Mouse (Mus musculus): Measurements from ENCODE around the gene Abtb2. TPM values are rescaled to one million over a fixed set of nuclear protein-coding genes. Genes with fewer than 3 reads are reported as not detected.
A peak's percentile ranks its signal among the peaks of the same experiment; 100 is the strongest.

The Abtb2 gene
- total RNA-seq, 1 experiment, result 5.5 TPM

DNA sequence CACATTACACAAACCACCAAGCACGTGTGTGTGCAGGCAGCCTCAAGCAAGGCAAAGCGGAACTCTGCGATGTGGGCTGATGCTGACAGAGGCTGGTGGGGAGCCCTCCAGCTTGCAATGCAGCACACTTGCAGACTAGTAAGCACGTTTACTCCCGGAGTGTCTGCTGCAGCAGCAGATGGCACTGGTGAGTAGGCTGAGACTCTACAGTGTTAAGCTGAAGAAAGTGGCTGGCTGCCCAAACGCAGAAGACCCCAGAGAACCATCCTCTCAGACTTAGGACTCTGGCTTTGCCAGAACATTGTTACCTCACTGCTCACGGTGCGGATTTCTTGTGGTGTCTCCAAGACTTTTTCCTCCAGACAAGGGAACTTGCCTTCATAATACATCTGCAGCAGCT is 164.9 kb downstream of the Abtb2 start:
- no peak overlapping the region for H3K27ac ChIP-seq (ENCODE audit: insufficient read depth, low read depth, low read length, poor library complexity, severe bottlenecking)
- TF ChIP-seq ZNF384 (IDR thresholded peaks at IDR 0.05; ENCODE audit: low read depth, low read length), result no peak
- TF ChIP-seq HCFC1 (IDR thresholded peaks at IDR 0.05; ENCODE audit: borderline replicate concordance, insufficient read depth, low read length), result no peak
- TF ChIP-seq ZC3H11A (IDR thresholded peaks at IDR 0.05; ENCODE audit: borderline replicate concordance, low read depth, low read length), result no peak
- in situ Hi-C loops (cut with MboI; ENCODE audit: low sequenced_read_pairs in 2 of 2, unreplicated experiment in 2 of 2), result no loop called here
- no peak overlapping the region for H3K4me3 ChIP-seq (ENCODE audit: insufficient read depth in 1 of 2, low read depth in 1 of 2, low read length in 2 of 2, poor library complexity in 1 of 2, severe bottlenecking in 1 of 2)
- H3K9ac ChIP-seq (ENCODE audit: insufficient read depth, low read depth, low read length, poor library complexity, severe bottlenecking), result no peak overlapping the region
- DNase-seq (ENCODE audit: low read depth, low spot score), result no peak
- 0 out of 4 replicates have a peak, but pooled peaks cover 1 to 5% of the 10 kb centered on the region in 2 experiments for H3K4me1 ChIP-seq (ENCODE audit: control insufficient read depth in 2 of 2, insufficient read depth in 2 of 2, low read length in 2 of 2, poor library complexity in 1 of 2)
- peaks cover 86% of the 10 kb centered on the region for H3K36me3 ChIP-seq (ENCODE audit: control insufficient read depth, insufficient read depth, low read length, poor library complexity, severe bottlenecking)
- H3K9me3 ChIP-seq (ENCODE audit: control insufficient read depth, insufficient read depth, low read depth, low read length), result no peaks in the 10 kb centered on the region

DNA sequence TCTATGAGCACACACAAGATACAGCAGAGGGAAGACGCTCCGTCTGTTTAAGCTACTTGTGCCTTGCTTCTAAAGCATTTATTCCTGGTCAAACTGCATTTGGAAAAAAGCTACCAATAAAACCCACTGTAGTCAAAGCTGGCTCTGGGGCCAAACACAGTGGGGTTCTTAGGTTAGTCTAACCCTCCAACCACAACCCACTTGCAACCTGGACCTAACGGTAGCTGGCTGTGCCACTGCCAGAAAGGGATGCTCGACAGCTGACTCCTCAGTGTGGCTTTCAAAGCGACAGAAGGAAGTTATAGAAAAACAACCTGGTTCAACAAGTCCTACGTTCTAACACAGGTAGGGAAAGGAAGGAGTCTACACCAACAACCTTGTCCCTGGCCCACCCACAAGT is 165.3 kb downstream of the Abtb2 start:
- Histone ChIP-seq H3K9ac (ENCODE audit: insufficient read depth, low read depth, low read length, poor library complexity, severe bottlenecking) (no peak overlapping the region), H3K4me3 (ENCODE audit: insufficient read depth in 1 of 2, low read depth in 1 of 2, low read length in 2 of 2, poor library complexity in 1 of 2, severe bottlenecking in 1 of 2) (no peak overlapping the region), H3K27ac (ENCODE audit: insufficient read depth, low read depth, low read length, poor library complexity, severe bottlenecking) (no peak overlapping the region), H3K36me3 (ENCODE audit: control insufficient read depth, insufficient read depth, low read length, poor library complexity, severe bottlenecking) (peaks cover 82% of the 10 kb centered on the region), H3K4me1 (ENCODE audit: control insufficient read depth in 2 of 2, insufficient read depth in 2 of 2, low read length in 2 of 2, poor library complexity in 1 of 2) (0 out of 4 replicates have a peak, but pooled peaks cover 1 to 5% of the 10 kb centered on the region in 2 experiments), H3K9me3 (ENCODE audit: control insufficient read depth, insufficient read depth, low read depth, low read length) (no peaks in the 10 kb centered on the region)
- in situ Hi-C loops (cut with MboI; ENCODE audit: low sequenced_read_pairs in 2 of 2, unreplicated experiment in 2 of 2), result no loop called here
- DNase-seq (ENCODE audit: low read depth, low spot score), result no peak
- TF ChIP-seq MAFK (IDR thresholded peaks at IDR 0.05; ENCODE audit: insufficient read depth, low read depth, low read length), result no peak
- TF ChIP-seq HCFC1 (IDR thresholded peaks at IDR 0.05; ENCODE audit: borderline replicate concordance, insufficient read depth, low read length), result no peak
- TF ChIP-seq ZC3H11A (IDR thresholded peaks at IDR 0.05; ENCODE audit: borderline replicate concordance, low read depth, low read length), result no peak
- no peak for TF ChIP-seq ZNF384 (IDR thresholded peaks at IDR 0.05; ENCODE audit: low read depth, low read length)
- no peak for TF ChIP-seq CHD2 (IDR thresholded peaks at IDR 0.05; ENCODE audit: low read depth, low read length)

DNA sequence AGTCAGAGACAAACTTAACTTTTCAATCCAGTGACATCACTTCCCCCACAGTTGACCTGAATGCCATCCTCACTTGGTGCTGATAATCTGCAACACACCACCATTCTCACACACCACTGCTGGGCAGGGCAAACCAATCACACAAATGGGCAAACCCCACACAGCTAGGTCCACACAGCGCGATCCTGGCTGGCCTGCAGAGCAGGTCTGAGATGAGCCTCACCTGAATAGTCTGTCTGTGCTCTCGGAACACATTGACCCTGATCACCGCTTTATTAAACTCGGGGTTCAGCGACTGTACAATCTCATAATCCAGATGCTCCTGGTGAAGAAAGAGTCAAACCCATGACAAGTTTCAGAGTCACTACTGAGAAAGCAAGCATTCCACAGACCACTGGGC is 176.7 kb downstream of the Abtb2 start:
- in situ Hi-C loops (cut with MboI; ENCODE audit: low sequenced_read_pairs in 2 of 2, unreplicated experiment in 2 of 2), result no loop called here
- Histone ChIP-seq H3K27ac (ENCODE audit: insufficient read depth, low read depth, low read length, poor library complexity, severe bottlenecking) (no peak overlapping the region), H3K9ac (ENCODE audit: insufficient read depth, low read depth, low read length, poor library complexity, severe bottlenecking) (no peak overlapping the region), H3K9me3 (ENCODE audit: control insufficient read depth, insufficient read depth, low read depth, low read length) (no peaks in the 10 kb centered on the region), H3K4me3 (ENCODE audit: insufficient read depth in 1 of 2, low read depth in 1 of 2, low read length in 2 of 2, poor library complexity in 1 of 2, severe bottlenecking in 1 of 2) (no peak overlapping the region), H3K36me3 (ENCODE audit: control insufficient read depth, insufficient read depth, low read length, poor library complexity, severe bottlenecking) (peaks cover 53% of the 10 kb centered on the region), H3K4me1 (ENCODE audit: control insufficient read depth in 2 of 2, insufficient read depth in 2 of 2, low read length in 2 of 2, poor library complexity in 1 of 2) (peaks cover 0 to 1% of the 10 kb centered on the region in 2 experiments; a peak in 1 of 4 replicates)
- TF ChIP-seq MAFK (IDR thresholded peaks at IDR 0.05; ENCODE audit: insufficient read depth, low read depth, low read length) (no peak), HCFC1 (IDR thresholded peaks at IDR 0.05; ENCODE audit: borderline replicate concordance, insufficient read depth, low read length) (no peak), CHD2 (IDR thresholded peaks at IDR 0.05; ENCODE audit: low read depth, low read length) (no peak), ZNF384 (IDR thresholded peaks at IDR 0.05; ENCODE audit: low read depth, low read length) (no peak), ZC3H11A (IDR thresholded peaks at IDR 0.05; ENCODE audit: borderline replicate concordance, low read depth, low read length) (no peak)
- DNase-seq (ENCODE audit: low read depth, low spot score), result no peak

GRCm38 (mm10) chr2:103743536-103743935 is 177.4 kb downstream of the Abtb2 start:
- in situ Hi-C loops (cut with MboI; ENCODE audit: low sequenced_read_pairs in 2 of 2, unreplicated experiment in 2 of 2), result no loop called here
- Histone ChIP-seq H3K9me3 (ENCODE audit: control insufficient read depth, insufficient read depth, low read depth, low read length) (no peaks in the 10 kb centered on the region), H3K9ac (ENCODE audit: insufficient read depth, low read depth, low read length, poor library complexity, severe bottlenecking) (no peak overlapping the region), H3K4me1 (ENCODE audit: control insufficient read depth in 2 of 2, insufficient read depth in 2 of 2, low read length in 2 of 2, poor library complexity in 1 of 2) (peaks cover 0 to 4% of the 10 kb centered on the region in 2 experiments; a peak in 1 of 4 replicates), H3K27ac (ENCODE audit: insufficient read depth, low read depth, low read length, poor library complexity, severe bottlenecking) (no peak overlapping the region), H3K36me3 (ENCODE audit: control insufficient read depth, insufficient read depth, low read length, poor library complexity, severe bottlenecking) (peaks cover 57% of the 10 kb centered on the region), H3K4me3 (ENCODE audit: insufficient read depth in 1 of 2, low read depth in 1 of 2, low read length in 2 of 2, poor library complexity in 1 of 2, severe bottlenecking in 1 of 2) (no peak overlapping the region)
- TF ChIP-seq MAFK (IDR thresholded peaks at IDR 0.05; ENCODE audit: insufficient read depth, low read depth, low read length) (no peak), ZNF384 (IDR thresholded peaks at IDR 0.05; ENCODE audit: low read depth, low read length) (no peak), ZC3H11A (IDR thresholded peaks at IDR 0.05; ENCODE audit: borderline replicate concordance, low read depth, low read length) (no peak), CHD2 (IDR thresholded peaks at IDR 0.05; ENCODE audit: low read depth, low read length) (no peak), HCFC1 (IDR thresholded peaks at IDR 0.05; ENCODE audit: borderline replicate concordance, insufficient read depth, low read length) (no peak)
- no peak for DNase-seq (ENCODE audit: low read depth, low spot score)

DNA sequence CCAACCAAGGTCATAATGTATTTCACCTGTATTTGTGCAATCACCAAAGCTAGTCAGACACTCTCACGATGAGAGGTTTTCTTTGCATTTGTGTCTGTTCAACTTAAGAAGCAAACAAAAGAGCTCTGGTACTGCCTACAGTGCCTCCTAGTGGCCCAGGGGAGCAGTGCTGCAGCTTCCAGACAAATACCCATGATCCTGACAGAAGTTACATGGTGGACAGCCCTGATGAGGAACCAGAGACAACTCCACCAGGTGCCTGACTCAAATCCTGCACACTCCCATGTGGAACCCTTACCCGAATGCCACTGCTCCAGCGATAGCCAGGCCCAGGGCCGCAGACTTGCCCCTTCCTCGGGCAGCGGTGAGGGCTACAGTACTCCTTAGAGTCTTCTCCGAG is 177.9 kb downstream of the Abtb2 start:
- no peak overlapping the region for H3K9ac ChIP-seq (ENCODE audit: insufficient read depth, low read depth, low read length, poor library complexity, severe bottlenecking)
- DNase-seq (ENCODE audit: low read depth, low spot score), result peak; percentile 74
- TF ChIP-seq CHD2 (IDR thresholded peaks at IDR 0.05; ENCODE audit: low read depth, low read length), result no peak
- no peak for TF ChIP-seq ZNF384 (IDR thresholded peaks at IDR 0.05; ENCODE audit: low read depth, low read length)
- TF ChIP-seq HCFC1 (IDR thresholded peaks at IDR 0.05; ENCODE audit: borderline replicate concordance, insufficient read depth, low read length), result no peak
- no peak for TF ChIP-seq ZC3H11A (IDR thresholded peaks at IDR 0.05; ENCODE audit: borderline replicate concordance, low read depth, low read length)
- TF ChIP-seq MAFK (IDR thresholded peaks at IDR 0.05; ENCODE audit: insufficient read depth, low read depth, low read length), result no peak
- in situ Hi-C loops (cut with MboI; ENCODE audit: low sequenced_read_pairs in 2 of 2, unreplicated experiment in 2 of 2), result no loop called here
- peaks cover 0 to 4% of the 10 kb centered on the region in 2 experiments; a peak in 1 of 4 replicates for H3K4me1 ChIP-seq (ENCODE audit: control insufficient read depth in 2 of 2, insufficient read depth in 2 of 2, low read length in 2 of 2, poor library complexity in 1 of 2)
- H3K36me3 ChIP-seq (ENCODE audit: control insufficient read depth, insufficient read depth, low read length, poor library complexity, severe bottlenecking), result peaks cover 55% of the 10 kb centered on the region
- no peak overlapping the region for H3K27ac ChIP-seq (ENCODE audit: insufficient read depth, low read depth, low read length, poor library complexity, severe bottlenecking)
- H3K9me3 ChIP-seq (ENCODE audit: control insufficient read depth, insufficient read depth, low read depth, low read length), result no peaks in the 10 kb centered on the region
- H3K4me3 ChIP-seq (ENCODE audit: insufficient read depth in 1 of 2, low read depth in 1 of 2, low read length in 2 of 2, poor library complexity in 1 of 2, severe bottlenecking in 1 of 2), result no peak overlapping the region

Data from ES-E14 (cell line).